Mouse (Mus musculus): ENCODE measurements around the gene Chrm5. TPM values are rescaled to one million over a fixed set of nuclear protein-coding genes. Genes with fewer than 3 reads are reported as not detected.
"Not testable (repeated sequence)": the region's sequence is repeated elsewhere in the genome, so short reads cannot be mapped to it uniquely, and the experiment has no call there.

Chrm5 gene
- total RNA-seq, 2 experiments from 2014 or later: not detected

GRCm38 (mm10) chr2:112482533-112483333 is 2.2 kb upstream of the Chrm5 start:
- no peak for DNase-seq (ENCODE audit: low spot score in 2 of 2)

- DNase-seq (ENCODE audit: low spot score in 2 of 2): no peak
These were observed 995 bp upstream of the Chrm5 start for GRCm38 (mm10) chr2:112481564-112481963.

- no peak for DNase-seq (ENCODE audit: low spot score in 2 of 2)
These were observed 4.0 kb downstream of the Chrm5 start for GRCm38 (mm10) chr2:112476554-112476953.

- DNase-seq (ENCODE audit: low spot score in 2 of 2): no peak
These were observed 5.4 kb downstream of the Chrm5 start for GRCm38 (mm10) chr2:112474997-112475724.

- no peak for DNase-seq (ENCODE audit: low spot score in 2 of 2)
These were observed 8.5 kb downstream of the Chrm5 start for GRCm38 (mm10) chr2:112472076-112472475.

- no peak for DNase-seq (ENCODE audit: low spot score in 2 of 2)
These were observed 9.6 kb downstream of the Chrm5 start for GRCm38 (mm10) chr2:112470961-112471381.

- DNase-seq (ENCODE audit: low spot score in 2 of 2): no peak
These were observed 11.0 kb downstream of the Chrm5 start for GRCm38 (mm10) chr2:112469542-112469941.

- DNase-seq (ENCODE audit: low spot score in 2 of 2): no peak
These were observed 20.0 kb downstream of the Chrm5 start for GRCm38 (mm10) chr2:112460557-112460956.

- DNase-seq (ENCODE audit: low spot score in 2 of 2): peak; percentile 98 to 99
These were observed 25.6 kb downstream of the Chrm5 start, which contains the start of gene Emc7 for GRCm38 (mm10) chr2:112454862-112455564. Gene Emc7 (plus strand): TSS chr2:112454997.

GRCm38 (mm10) chr2:112454125-112454861 is 26.3 kb downstream of the Chrm5 start:
- DNase-seq (ENCODE audit: low spot score in 2 of 2): no peak

- DNase-seq (ENCODE audit: low spot score in 2 of 2): not testable (repeated sequence)
These were observed 28.1 kb downstream of the Chrm5 start for GRCm38 (mm10) chr2:112452513-112452912.

- DNase-seq (ENCODE audit: low spot score in 2 of 2): no peak
These were observed 30.8 kb downstream of the Chrm5 start for GRCm38 (mm10) chr2:112449597-112450296.

- no peak for DNase-seq (ENCODE audit: low spot score in 2 of 2)
These were observed 32.0 kb downstream of the Chrm5 start for GRCm38 (mm10) chr2:112448510-112449059.

- DNase-seq (ENCODE audit: low spot score in 2 of 2): not testable (repeated sequence)
These were observed 32.5 kb downstream of the Chrm5 start for GRCm38 (mm10) chr2:112448046-112448445.

GRCm38 (mm10) chr2:112445511-112445910 is 35.1 kb downstream of the Chrm5 start:
- no peak for DNase-seq (ENCODE audit: low spot score in 2 of 2)

GRCm38 (mm10) chr2:112443491-112443890 is 37.1 kb downstream of the Chrm5 start:
- DNase-seq (ENCODE audit: low spot score in 2 of 2): no peak

- no peak for DNase-seq (ENCODE audit: low spot score in 2 of 2)
These were observed 43.0 kb downstream of the Chrm5 start for GRCm38 (mm10) chr2:112437589-112437988.

GRCm38 (mm10) chr2:112436292-112436691 is 44.3 kb downstream of the Chrm5 start:
- no peak for DNase-seq (ENCODE audit: low spot score in 2 of 2)

- DNase-seq (ENCODE audit: low spot score in 2 of 2): no peak
These were observed 47.2 kb downstream of the Chrm5 start for GRCm38 (mm10) chr2:112433359-112433758.

GRCm38 (mm10) chr2:112432523-112432922 is 48.0 kb downstream of the Chrm5 start:
- no peak for DNase-seq (ENCODE audit: low spot score in 2 of 2)

Measured in gastrocnemius, postnatal 4 days (tissue).